Mouse (Mus musculus): ENCODE measurements around the gene Gbp3. TPM values are rescaled to one million over a fixed set of nuclear protein-coding genes. Genes with fewer than 3 reads are reported as not detected.
"Not testable (repeated sequence)": the region's sequence is repeated elsewhere in the genome, so short reads cannot be mapped to it uniquely, and the experiment has no call there.

The Gbp3 gene
- polyA plus RNA-seq, 1 experiment from 2014 or later: 2.1 TPM

- CTCF ChIA-PET: interaction anchor here (1.3 kb wide), 1 partner anchor 17 kb away, joined by 4 read pairs; no protein-coding TSS in a partner anchor
- TF ChIP-seq CTCF (IDR thresholded peaks at IDR 0.05): no peak
- in situ Hi-C loops (cut with MboI; ENCODE audit: low pct_unique_long_range_greater_than_20kb): no loop called here
- H3K27me3 ChIP-seq: no peaks in the 10 kb centered on the region
- POLR2A ChIA-PET: no interaction called here
- ATAC-seq: no peak
- DNase-seq (ENCODE audit: low read depth, low spot score): no peak
These were observed 9.7 kb upstream of the Gbp3 start for GRCm38 (mm10) chr3:142550052-142550676.

GRCm38 (mm10) chr3:142554601-142555000, 5.2 kb upstream of the Gbp3 start:
- ChIA-PET CTCF (interaction anchor here (1.0 to 1.1 kb wide), 3 partner anchors 10 to 79 kb away, joined by 3 read pairs; no protein-coding TSS in a partner anchor), POLR2A (no interaction called here)
- in situ Hi-C loops (cut with MboI; ENCODE audit: low pct_unique_long_range_greater_than_20kb): no loop called here
- no peaks in the 10 kb centered on the region for H3K27me3 ChIP-seq
- no peak for TF ChIP-seq CTCF (IDR thresholded peaks at IDR 0.05)
- DNase-seq (ENCODE audit: low read depth, low spot score) (no peak), ATAC-seq (no peak)

- CTCF ChIA-PET: interaction anchor here (1.1 kb wide), 1 partner anchor 11 kb away, joined by 3 read pairs; no protein-coding TSS in a partner anchor
- in situ Hi-C loops (cut with MboI; ENCODE audit: low pct_unique_long_range_greater_than_20kb): no loop called here
- no peaks in the 10 kb centered on the region for H3K27me3 ChIP-seq
- POLR2A ChIA-PET: no interaction called here
- DNase-seq (ENCODE audit: low read depth, low spot score): no peak
- no peak for TF ChIP-seq CTCF (IDR thresholded peaks at IDR 0.05)
- ATAC-seq: no peak
These were observed 4.2 kb upstream of the Gbp3 start for GRCm38 (mm10) chr3:142555623-142556022.

GRCm38 (mm10) chr3:142560296-142560948, 596 bp downstream of the Gbp3 start:
- no peaks in the 10 kb centered on the region for H3K27me3 ChIP-seq
- ATAC-seq: peak; percentile 86
- DNase-seq (ENCODE audit: low read depth, low spot score): peak; percentile 71
- TF ChIP-seq CTCF (IDR thresholded peaks at IDR 0.05): peak; percentile 99
- POLR2A ChIA-PET: interaction anchor here (1.1 kb wide), 1 partner anchor 69 kb away, joined by 3 read pairs; no protein-coding TSS in a partner anchor
- CTCF ChIA-PET: interaction anchor here (0.7 to 3.1 kb wide), 25 partner anchors 9 to 86 kb away, joined by 3 to 18 read pairs (median 4); partner anchors contain the start of genes Gbp5 and Gbp7
- in situ Hi-C loops (cut with MboI; ENCODE audit: low pct_unique_long_range_greater_than_20kb): loop anchor here (5.0 kb wide), 1 partner anchor 68 kb away; the partner anchor contains the start of gene Gbp5

- in situ Hi-C loops (cut with MboI; ENCODE audit: low pct_unique_long_range_greater_than_20kb): loop anchor here (5.0 kb wide), 1 partner anchor 69 kb away; the partner anchor contains the start of gene Gbp5
- no peak for ATAC-seq
- no peaks in the 10 kb centered on the region for H3K27me3 ChIP-seq
- CTCF ChIA-PET: interaction anchor here (1.0 to 3.1 kb wide), 16 partner anchors 8 to 85 kb away, joined by 3 to 18 read pairs (median 5); partner anchors contain the start of genes Gbp5 and Gbp7
- DNase-seq (ENCODE audit: low read depth, low spot score): no peak
- POLR2A ChIA-PET: interaction anchor here (1.1 kb wide), 1 partner anchor 70 kb away, joined by 3 read pairs; no protein-coding TSS in a partner anchor
- no peak for TF ChIP-seq CTCF (IDR thresholded peaks at IDR 0.05)
These were observed 1.3 kb downstream of the Gbp3 start for GRCm38 (mm10) chr3:142561045-142561646.

GRCm38 (mm10) chr3:142561666-142562065, 1.8 kb downstream of the Gbp3 start:
- DNase-seq (ENCODE audit: low read depth, low spot score) (no peak), ATAC-seq (no peak)
- in situ Hi-C loops (cut with MboI; ENCODE audit: low pct_unique_long_range_greater_than_20kb): loop anchor here (5.0 kb wide), 1 partner anchor 69 kb away; the partner anchor contains the start of gene Gbp5
- no peak for TF ChIP-seq CTCF (IDR thresholded peaks at IDR 0.05)
- H3K27me3 ChIP-seq: no peaks in the 10 kb centered on the region
- CTCF ChIA-PET: interaction anchor here (1.0 kb wide), 1 partner anchor 58 kb away, joined by 4 read pairs; no protein-coding TSS in a partner anchor
- POLR2A ChIA-PET: no interaction called here

- in situ Hi-C loops (cut with MboI; ENCODE audit: low pct_unique_long_range_greater_than_20kb); ATAC-seq; DNase-seq (ENCODE audit: low read depth, low spot score); POLR2A ChIA-PET; H3K27me3 ChIP-seq: not testable (repeated sequence)
- CTCF ChIA-PET: interaction anchor here (0.8 to 1.3 kb wide), 3 partner anchors 24 to 54 kb away, joined by 3 read pairs; no protein-coding TSS in a partner anchor
These were observed 7.7 kb downstream of the Gbp3 start for GRCm38 (mm10) chr3:142567490-142567889.

GRCm38 (mm10) chr3:142570738-142571137, 10.9 kb downstream of the Gbp3 start:
- no peaks in the 10 kb centered on the region for H3K27me3 ChIP-seq
- TF ChIP-seq CTCF (IDR thresholded peaks at IDR 0.05): no peak
- DNase-seq (ENCODE audit: low read depth, low spot score): no peak
- in situ Hi-C loops (cut with MboI; ENCODE audit: low pct_unique_long_range_greater_than_20kb): no loop called here
- CTCF ChIA-PET: no interaction called here
- POLR2A ChIA-PET: no interaction called here
- ATAC-seq: no peak

- CTCF ChIA-PET: no interaction called here
- no peaks in the 10 kb centered on the region for H3K27me3 ChIP-seq
- TF ChIP-seq CTCF (IDR thresholded peaks at IDR 0.05): no peak
- in situ Hi-C loops (cut with MboI; ENCODE audit: low pct_unique_long_range_greater_than_20kb): no loop called here
- ATAC-seq (no peak), DNase-seq (ENCODE audit: low read depth, low spot score) (no peak)
- POLR2A ChIA-PET: no interaction called here
These were observed 17.3 kb downstream of the Gbp3 start for GRCm38 (mm10) chr3:142577108-142577507.

- no peak for TF ChIP-seq CTCF (IDR thresholded peaks at IDR 0.05)
- DNase-seq (ENCODE audit: low read depth, low spot score) (no peak), ATAC-seq (no peak)
- ChIA-PET CTCF (no interaction called here), POLR2A (interaction anchor here (0.9 kb wide), 1 partner anchor 111 kb away, joined by 4 read pairs; no protein-coding TSS in a partner anchor)
- H3K27me3 ChIP-seq: no peaks in the 10 kb centered on the region
- in situ Hi-C loops (cut with MboI; ENCODE audit: low pct_unique_long_range_greater_than_20kb): no loop called here
These were observed 18.5 kb downstream of the Gbp3 start for GRCm38 (mm10) chr3:142578342-142578741.

Data from Patski (cell line).